Mouse (Mus musculus): ENCODE data around the gene Ltb. TPM values are rescaled to one million over a fixed set of nuclear protein-coding genes. Genes with fewer than 3 reads are reported as not detected.

Gene Ltb
- total and polyA plus RNA-seq, 3 experiments: 1.1 to 1.5 TPM; not detected in 1

DNA sequence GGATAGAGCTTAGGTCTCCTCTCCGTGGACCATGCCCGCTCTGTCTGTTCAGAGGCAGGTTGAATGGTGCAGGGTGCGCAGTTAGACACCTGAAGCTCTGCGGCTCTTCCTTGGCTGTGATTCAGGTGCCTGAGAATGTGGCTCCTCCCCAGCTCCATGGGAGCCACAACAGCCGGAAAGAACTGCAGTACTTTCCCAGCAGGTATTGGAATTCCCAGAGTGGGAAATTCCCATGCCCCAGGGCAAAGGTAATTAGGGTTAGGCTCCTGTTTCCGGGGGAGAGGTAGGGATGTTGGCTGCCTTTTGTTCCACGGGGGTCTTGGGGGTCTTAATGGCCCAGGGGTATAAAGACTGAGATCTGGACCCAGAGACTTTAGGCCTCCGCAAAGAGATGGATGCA is 4.7 kb downstream of the Ltb start:
- Histone ChIP-seq H3K4me3 (ENCODE audit: control insufficient read depth in 1 of 2, insufficient read depth in 1 of 2, low read depth in 2 of 2, low read length in 2 of 2) (no peak overlapping the region), H3K9ac (ENCODE audit: control insufficient read depth, low read depth, low read length, poor library complexity, severe bottlenecking) (no peak overlapping the region), H3K4me1 (ENCODE audit: control insufficient read depth in 1 of 2, insufficient read depth in 2 of 2, low read length in 2 of 2) (peaks cover 8 to 18% of the 10 kb centered on the region in 2 experiments; a peak in 3 of 4 replicates), H3K79me2 (ENCODE audit: control insufficient read depth, insufficient read depth, low read length, poor library complexity) (peaks cover 5% of the 10 kb centered on the region; the same call in 1 of the 2 replicates), H3K27me3 (ENCODE audit: control insufficient read depth in 1 of 2, insufficient read depth in 2 of 2, low read length in 2 of 2) (no peaks in the 10 kb centered on the region), H3K9me3 (replicated peaks; ENCODE audit: insufficient read depth, low read length) (no peaks in the 10 kb centered on the region), H3K36me3 (ENCODE audit: control insufficient read depth in 1 of 2, insufficient read depth in 2 of 2, low read length in 2 of 2) (peaks cover 0 to 10% of the 10 kb centered on the region in 2 experiments; a peak in 2 of 4 replicates), H3K27ac (ENCODE audit: control insufficient read depth, low read depth, low read length) (no peak overlapping the region)
- no peak for DNase-seq (ENCODE audit: low read depth, low spot score)
- TF ChIP-seq MYC (IDR thresholded peaks at IDR 0.05; ENCODE audit: low read depth, low read length) (no peak), MAFK (IDR thresholded peaks at IDR 0.05; ENCODE audit: borderline replicate concordance, low read depth, low read length) (no peak), TBP (IDR thresholded peaks at IDR 0.05; ENCODE audit: low read depth, low read length) (no peak), ZMIZ1 (IDR thresholded peaks at IDR 0.05; ENCODE audit: low read depth, low read length) (no peak), JUND (IDR thresholded peaks at IDR 0.05; ENCODE audit: low read depth, low read length) (no peak), RCOR1 (IDR thresholded peaks at IDR 0.05; ENCODE audit: low read depth, low read length) (no peak), ZKSCAN1 (IDR thresholded peaks at IDR 0.05; ENCODE audit: low read depth, low read length) (no peak), POLR2AphosphoS2 (IDR thresholded peaks at IDR 0.05; ENCODE audit: low read length) (no peak), EP300 (IDR thresholded peaks at IDR 0.05; ENCODE audit: low read depth in 1 of 2, low read length in 2 of 2) (no peak), MEF2A (IDR thresholded peaks at IDR 0.05; ENCODE audit: extremely low read depth, insufficient replicate concordance, low read depth, low read length, poor library complexity, severe bottlenecking) (no peak), NRF1 (IDR thresholded peaks at IDR 0.05; ENCODE audit: insufficient read depth, low read depth, low read length, poor library complexity, severe bottlenecking) (no peak)

GRCm38 (mm10) chr17:35200398-35200797 is 6.2 kb downstream of the Ltb start:
- Histone ChIP-seq H3K4me3 (ENCODE audit: control insufficient read depth in 1 of 2, insufficient read depth in 1 of 2, low read depth in 2 of 2, low read length in 2 of 2) (peak overlapping the region in 1 of 2 experiments; percentile 16; a peak in 2 of 4 replicates), H3K4me1 (ENCODE audit: control insufficient read depth in 1 of 2, insufficient read depth in 2 of 2, low read length in 2 of 2) (peaks cover 8 to 15% of the 10 kb centered on the region in 2 experiments; a peak in 3 of 4 replicates)

More at GRCm38 (mm10) chr17:35200398-35200797, 6.2 kb downstream of the Ltb start:
- Histone ChIP-seq H3K36me3 (ENCODE audit: control insufficient read depth in 1 of 2, insufficient read depth in 2 of 2, low read length in 2 of 2) (peaks cover 0 to 10% of the 10 kb centered on the region in 2 experiments; a peak in 2 of 4 replicates), H3K27ac (ENCODE audit: control insufficient read depth, low read depth, low read length) (peak overlapping the region; percentile 45), H3K27me3 (ENCODE audit: control insufficient read depth in 1 of 2, insufficient read depth in 2 of 2, low read length in 2 of 2) (no peaks in the 10 kb centered on the region), H3K79me2 (ENCODE audit: control insufficient read depth, insufficient read depth, low read length, poor library complexity) (peaks cover 5% of the 10 kb centered on the region; the same call in 1 of the 2 replicates), H3K9ac (ENCODE audit: control insufficient read depth, low read depth, low read length, poor library complexity, severe bottlenecking) (peak overlapping the region; percentile 37), H3K9me3 (replicated peaks; ENCODE audit: insufficient read depth, low read length) (no peaks in the 10 kb centered on the region)
- TF ChIP-seq MYB (IDR thresholded peaks at IDR 0.05; ENCODE audit: low read depth, low read length): no peak
- no peak for TF ChIP-seq GABPA (IDR thresholded peaks at IDR 0.05; ENCODE audit: low read depth, low read length)
- no peak; a peak in 1 of 4 replicates for TF ChIP-seq POLR2A (IDR thresholded peaks at IDR 0.05; ENCODE audit: control insufficient read depth in 1 of 2, insufficient read depth in 1 of 2, low read depth in 1 of 2, low read length in 2 of 2, poor library complexity in 1 of 2)
- TF ChIP-seq TAL1 (IDR thresholded peaks at IDR 0.05; ENCODE audit: low read length): no peak
- TF ChIP-seq BHLHE40 (IDR thresholded peaks at IDR 0.05; ENCODE audit: borderline replicate concordance, low read depth, low read length): no peak; the same call in 1 of the 2 replicates
- TF ChIP-seq RCOR1 (IDR thresholded peaks at IDR 0.05; ENCODE audit: low read depth, low read length): no peak
- no peak for TF ChIP-seq ELF1 (IDR thresholded peaks at IDR 0.05; ENCODE audit: low read depth, low read length)
- no peak for TF ChIP-seq SIN3A (IDR thresholded peaks at IDR 0.05; ENCODE audit: low read length)
- TF ChIP-seq HCFC1 (IDR thresholded peaks at IDR 0.05; ENCODE audit: low read depth, low read length): no peak
- TF ChIP-seq ZNF384 (IDR thresholded peaks at IDR 0.05; ENCODE audit: low read depth, low read length): no peak
- TF ChIP-seq MAX (IDR thresholded peaks at IDR 0.05; ENCODE audit: low read length): no peak
- peak; percentile 63 for DNase-seq (ENCODE audit: low read depth, low spot score)
